In genomic region chr5:140659607-140660272, GRCm38 (mm10) we compare ENCODE assay signal across 8 mouse cellular contexts. TPM values are rescaled to one million over a fixed set of nuclear protein-coding genes. Genes with fewer than 3 reads are reported as not detected.
A peak's percentile ranks its signal among the peaks of the same experiment; 100 is the strongest.
DNase-seq lines count a peak whose midpoint lies in the region; ATAC-seq and TF ChIP-seq lines count a peak whose summit lies in the region.

No protein-coding gene starts in this region.

- no peak overlapping the region for H3K27ac ChIP-seq in cerebellum, adult 2 months (ENCODE audit: insufficient read depth, low read length)
- H3K27ac ChIP-seq in hindbrain, embryonic 11.5 days (ENCODE audit: low read depth, low read length) = no peak overlapping the region
- H3K27ac ChIP-seq in limb, embryonic 12.5 days = no peak overlapping the region
- H3K27ac ChIP-seq in stomach, embryonic 16.5 days (ENCODE audit: low read length) = no peak overlapping the region

- ATAC-seq in hindbrain, embryonic 11.5 days (ENCODE audit: low FRiP score) = peak; percentile 45; the same call in 1 of the 2 replicates
- no peak for ATAC-seq in limb, embryonic 12.5 days (ENCODE audit: insufficient number of reproducible peaks, insufficient read depth, low FRiP score, low TSS enrichment, low read depth)
- no peak for ATAC-seq in stomach, embryonic 16.5 days (ENCODE audit: insufficient read depth, low FRiP score)

- no peak for TF ChIP-seq POLR2A in cerebellum, adult 2 months (IDR thresholded peaks at IDR 0.05; ENCODE audit: borderline replicate concordance, insufficient read depth, low read length)

- TF ChIP-seq CTCF in E14TG2a.4 (conservative IDR thresholded peaks at IDR 0.05; ENCODE audit: low read length) = no peak
- TF ChIP-seq CTCF in cerebellum, adult 2 months (IDR thresholded peaks at IDR 0.05; ENCODE audit: borderline replicate concordance, insufficient read depth, low read depth, low read length) = no peak

- no peak overlapping the region for H3K9ac ChIP-seq in hindbrain, embryonic 11.5 days (ENCODE audit: low read depth, low read length)
- H3K9ac ChIP-seq in limb, embryonic 12.5 days (replicated peaks) = peak overlapping the region; percentile 24
- 0 out of 2 replicates have a peak overlapping the region, but pooled peaks have one; percentile 44 for H3K9ac ChIP-seq in stomach, embryonic 16.5 days (ENCODE audit: low read length)

- WGBS in cerebellum, adult 2 months = 10% methylated on average over 16 of the region's 16 CpGs
- WGBS in hindbrain, embryonic 11.5 days = 33% methylated on average over 16 of the region's 16 CpGs
- WGBS in limb, embryonic 12.5 days = 43% methylated on average over 16 of the region's 16 CpGs
- WGBS in stomach, embryonic 16.5 days = 54% methylated on average over 16 of the region's 16 CpGs

- DNase-seq in cerebellum, adult 2 months = peak; percentile 38 to 56
- no peak for DNase-seq in hindbrain, embryonic 11.5 days (ENCODE audit: low spot score)
- no peak for DNase-seq in gastrocnemius, adult 8-10 months (ENCODE audit: low spot score in 2 of 2)
- no peak for DNase-seq in ovary, adult 18-20 months (ENCODE audit: low spot score)
- DNase-seq in adrenal gland, adult 8-10 months = no peak

- H3K4me2 ChIP-seq in hindbrain, embryonic 11.5 days (replicated peaks; ENCODE audit: low read depth, low read length) = no peak overlapping the region
- H3K4me2 ChIP-seq in limb, embryonic 12.5 days = peak overlapping the region; percentile 32
- H3K4me2 ChIP-seq in stomach, embryonic 16.5 days (ENCODE audit: low read depth, low read length) = no peak overlapping the region

- peaks cover 12% of the 10 kb centered on the region for H3K27me3 ChIP-seq in E14TG2a.4 (ENCODE audit: insufficient read depth, low read length)
- no peaks in the 10 kb centered on the region for H3K27me3 ChIP-seq in cerebellum, adult 2 months (ENCODE audit: control insufficient read depth, insufficient read depth, low read length)
- H3K27me3 ChIP-seq in hindbrain, embryonic 11.5 days (ENCODE audit: control insufficient read depth, insufficient read depth, low read length) = no peaks in the 10 kb centered on the region; the same call in 1 of the 2 replicates
- H3K27me3 ChIP-seq in limb, embryonic 12.5 days = peaks cover 3% of the 10 kb centered on the region; the same call in 1 of the 2 replicates
- H3K27me3 ChIP-seq in stomach, embryonic 16.5 days (ENCODE audit: control insufficient read depth, insufficient read depth, low read length) = no peaks in the 10 kb centered on the region

- peaks cover 4% of the 10 kb centered on the region; the same call in 1 of the 2 replicates for H3K36me3 ChIP-seq in E14TG2a.4 (ENCODE audit: insufficient read depth, low read length)
- H3K36me3 ChIP-seq in hindbrain, embryonic 11.5 days (ENCODE audit: control insufficient read depth, insufficient read depth, low read length) = no peaks in the 10 kb centered on the region
- H3K36me3 ChIP-seq in limb, embryonic 12.5 days = no peaks in the 10 kb centered on the region
- no peaks in the 10 kb centered on the region for H3K36me3 ChIP-seq in stomach, embryonic 16.5 days (ENCODE audit: control insufficient read depth, insufficient read depth, low read length)

- peak overlapping the region; percentile 37 for H3K4me3 ChIP-seq in E14TG2a.4 (replicated peaks; ENCODE audit: low read length)
- H3K4me3 ChIP-seq in cerebellum, adult 2 months (replicated peaks; ENCODE audit: insufficient read depth, low read depth, low read length) = peak overlapping the region; percentile 7
- no peak overlapping the region for H3K4me3 ChIP-seq in hindbrain, embryonic 11.5 days (ENCODE audit: low read depth, low read length)
- H3K4me3 ChIP-seq in limb, embryonic 12.5 days (replicated peaks) = no peak overlapping the region
- no peak overlapping the region for H3K4me3 ChIP-seq in stomach, embryonic 16.5 days (replicated peaks; ENCODE audit: low read length)

- H3K9me3 ChIP-seq in E14TG2a.4 (ENCODE audit: low read length) = no peaks in the 10 kb centered on the region
- no peaks in the 10 kb centered on the region for H3K9me3 ChIP-seq in hindbrain, embryonic 11.5 days (ENCODE audit: control insufficient read depth, low read length)
- no peaks in the 10 kb centered on the region for H3K9me3 ChIP-seq in limb, embryonic 12.5 days
- H3K9me3 ChIP-seq in stomach, embryonic 16.5 days (replicated peaks; ENCODE audit: control insufficient read depth, low read length) = no peaks in the 10 kb centered on the region

- H3K4me1 ChIP-seq in E14TG2a.4 (replicated peaks; ENCODE audit: low read depth, low read length) = peaks cover 45% of the 10 kb centered on the region
- peaks cover 8% of the 10 kb centered on the region for H3K4me1 ChIP-seq in cerebellum, adult 2 months (ENCODE audit: control insufficient read depth, insufficient read depth, low read length)
- no peaks in the 10 kb centered on the region; the same call in 1 of the 2 replicates for H3K4me1 ChIP-seq in hindbrain, embryonic 11.5 days (replicated peaks; ENCODE audit: control insufficient read depth, insufficient read depth, low read length)
- peaks cover 35% of the 10 kb centered on the region for H3K4me1 ChIP-seq in limb, embryonic 12.5 days (replicated peaks)
- H3K4me1 ChIP-seq in stomach, embryonic 16.5 days (ENCODE audit: control insufficient read depth, insufficient read depth, low read length) = peaks cover 29% of the 10 kb centered on the region

RNA-seq across cellular contexts. Expression of gene Ttyh3, which starts 10.9 kb away (rescaled TPM):
- 86.0 and 96.1 TPM in 2 replicates for polyA plus RNA-seq in cerebellum, adult 2 months (2012; rRNA removed)
- 52.9 and 53.1 TPM in 2 replicates for polyA plus RNA-seq in hindbrain, embryonic 11.5 days (2014; fragmentation: Nextera tagmentation; extraction: Ambion mirVana)
- polyA plus RNA-seq in limb, embryonic 12.5 days (2016; fragmentation: Nextera tagmentation; extraction: Ambion mirVana) = 48.8 and 58.0 TPM in 2 replicates
- 13.8 and 17.8 TPM in 2 replicates for polyA plus RNA-seq in stomach, embryonic 16.5 days (2015; fragmentation: Nextera tagmentation; extraction: Ambion mirVana)
- 1 to 10 TPM; 2.6 to 5.2 (median 3.4) TPM for total RNA-seq in gastrocnemius, adult 8-10 months (2022)
- total RNA-seq in adrenal gland, adult 8-10 months (2022) = 100 to 1,000 TPM in 1 of 4 experiments, 10 to 100 TPM in 3; 49.8 to 100 (median 77.4) TPM

RNA-seq across cellular contexts. Expression of gene Iqce, which starts 42.4 kb away (rescaled TPM):
- 33.7 and 40.1 TPM in 2 replicates for polyA plus RNA-seq in cerebellum, adult 2 months (2012; rRNA removed)
- 15.1 and 16.8 TPM in 2 replicates for polyA plus RNA-seq in hindbrain, embryonic 11.5 days (2014; fragmentation: Nextera tagmentation; extraction: Ambion mirVana)
- 26.0 and 28.8 TPM in 2 replicates for polyA plus RNA-seq in limb, embryonic 12.5 days (2016; fragmentation: Nextera tagmentation; extraction: Ambion mirVana)
- 19.2 and 21.1 TPM in 2 replicates for polyA plus RNA-seq in stomach, embryonic 16.5 days (2015; fragmentation: Nextera tagmentation; extraction: Ambion mirVana)
- total RNA-seq in gastrocnemius, adult 8-10 months (2022) = 1 to 10 TPM; 1.0 to 2.9 (median 1.4) TPM
- 10 to 100 TPM; 21.0 to 45.5 (median 36.7) TPM for total RNA-seq in adrenal gland, adult 8-10 months (2022)

RNA-seq across cellular contexts. Expression of gene Brat1, which starts 45.1 kb away (rescaled TPM):
- 23.8 and 24.1 TPM in 2 replicates for polyA plus RNA-seq in cerebellum, adult 2 months (2012; rRNA removed)
- 8.8 and 9.6 TPM in 2 replicates for polyA plus RNA-seq in hindbrain, embryonic 11.5 days (2014; fragmentation: Nextera tagmentation; extraction: Ambion mirVana)
- polyA plus RNA-seq in limb, embryonic 12.5 days (2016; fragmentation: Nextera tagmentation; extraction: Ambion mirVana) = 22.4 and 23.5 TPM in 2 replicates
- 20.4 and 20.7 TPM in 2 replicates for polyA plus RNA-seq in stomach, embryonic 16.5 days (2015; fragmentation: Nextera tagmentation; extraction: Ambion mirVana)
- 1 to 10 TPM; 4.6 to 5.8 (median 5.2) TPM for total RNA-seq in gastrocnemius, adult 8-10 months (2022)
- 10 to 100 TPM; 22.0 to 24.8 (median 22.9) TPM for total RNA-seq in adrenal gland, adult 8-10 months (2022)

RNA-seq across cellular contexts. Expression of gene Lfng, which starts 52.6 kb away (rescaled TPM):
- polyA plus RNA-seq in cerebellum, adult 2 months (2012; rRNA removed) = 48.7 and 53.4 TPM in 2 replicates
- polyA plus RNA-seq in hindbrain, embryonic 11.5 days (2014; fragmentation: Nextera tagmentation; extraction: Ambion mirVana) = 34.1 and 38.8 TPM in 2 replicates
- polyA plus RNA-seq in limb, embryonic 12.5 days (2016; fragmentation: Nextera tagmentation; extraction: Ambion mirVana) = 10.3 and 10.8 TPM in 2 replicates
- 21.5 and 21.6 TPM in 2 replicates for polyA plus RNA-seq in stomach, embryonic 16.5 days (2015; fragmentation: Nextera tagmentation; extraction: Ambion mirVana)
- total RNA-seq in gastrocnemius, adult 8-10 months (2022) = 1 to 10 TPM; 2.0 to 2.9 (median 2.4) TPM
- 10 to 100 TPM; 11.6 to 18.9 (median 17.2) TPM for total RNA-seq in adrenal gland, adult 8-10 months (2022)

Comparison
In these comparisons a context has a peak if more than half of its experiments do, and no peak if none do; other contexts are left out.
1. H3K4me3 ChIP-seq: peak in E14TG2a.4 (single experiment) and cerebellum, adult 2 months (single experiment); none in hindbrain, embryonic 11.5 days (single experiment), limb, embryonic 12.5 days (single experiment) and stomach, embryonic 16.5 days (single experiment).
2. DNase-seq: peak in cerebellum, adult 2 months (2 of 2); none in hindbrain, embryonic 11.5 days (single experiment), gastrocnemius, adult 8-10 months (0 of 2), ovary, adult 18-20 months (single experiment) and adrenal gland, adult 8-10 months (single experiment).